Mouse (Mus musculus): Measurements from ENCODE around the gene Gm42878. TPM values are rescaled to one million over a fixed set of nuclear protein-coding genes. Genes with fewer than 3 reads are reported as not detected.

Gm42878 gene
- polyA plus RNA-seq, 1 experiment from 2014 or later = not detected

- H3K4me3 ChIP-seq (ENCODE audit: low read length) = no peak overlapping the region
- no peak overlapping the region for H3K9ac ChIP-seq (ENCODE audit: low read length)
- peaks cover 12% of the 10 kb centered on the region for H3K4me1 ChIP-seq (replicated peaks; ENCODE audit: control insufficient read depth, insufficient read depth, low read length)
- WGBS = 76% methylated on average over 7 of the region's 7 CpGs
- no peak overlapping the region for H3K4me2 ChIP-seq (ENCODE audit: low read depth, low read length)
- peaks cover 2% of the 10 kb centered on the region; the same call in 1 of the 2 replicates for H3K36me3 ChIP-seq (ENCODE audit: control insufficient read depth, insufficient read depth, low read length)
- H3K27me3 ChIP-seq (ENCODE audit: control insufficient read depth, insufficient read depth, low read depth, low read length) = no peaks in the 10 kb centered on the region
- no peaks in the 10 kb centered on the region for H3K9me3 ChIP-seq (ENCODE audit: control insufficient read depth, low read length)
- H3K27ac ChIP-seq (ENCODE audit: low read length) = no peak overlapping the region
- ATAC-seq (ENCODE audit: low read depth) = no peak
Observed at GRCm38 (mm10) chr5:121541235-121541634, 4.0 kb downstream of the Gm42878 start.

GRCm38 (mm10) chr5:121540066-121540465 is 5.2 kb downstream of the Gm42878 start:
- H3K27ac ChIP-seq (ENCODE audit: low read length) = no peak overlapping the region
- no peaks in the 10 kb centered on the region for H3K9me3 ChIP-seq (ENCODE audit: control insufficient read depth, low read length)
- WGBS = 90% methylated on average over 5 of the region's 5 CpGs
- no peak overlapping the region for H3K4me3 ChIP-seq (ENCODE audit: low read length)
- ATAC-seq (ENCODE audit: low read depth) = no peak
- H3K9ac ChIP-seq (ENCODE audit: low read length) = no peak overlapping the region
- peaks cover 11% of the 10 kb centered on the region for H3K36me3 ChIP-seq (ENCODE audit: control insufficient read depth, insufficient read depth, low read length)
- H3K4me2 ChIP-seq (ENCODE audit: low read depth, low read length) = no peak overlapping the region
- H3K4me1 ChIP-seq (replicated peaks; ENCODE audit: control insufficient read depth, insufficient read depth, low read length) = peaks cover 12% of the 10 kb centered on the region
- no peaks in the 10 kb centered on the region for H3K27me3 ChIP-seq (ENCODE audit: control insufficient read depth, insufficient read depth, low read depth, low read length)

- H3K4me3 ChIP-seq (ENCODE audit: low read length) = no peak overlapping the region
- 90% methylated on average over 2 of the region's 2 CpGs for WGBS
- no peak for ATAC-seq (ENCODE audit: low read depth)
- no peak overlapping the region for H3K27ac ChIP-seq (ENCODE audit: low read length)
- peaks cover 29% of the 10 kb centered on the region for H3K36me3 ChIP-seq (ENCODE audit: control insufficient read depth, insufficient read depth, low read length)
- no peaks in the 10 kb centered on the region for H3K27me3 ChIP-seq (ENCODE audit: control insufficient read depth, insufficient read depth, low read depth, low read length)
- no peaks in the 10 kb centered on the region for H3K9me3 ChIP-seq (ENCODE audit: control insufficient read depth, low read length)
- H3K9ac ChIP-seq (ENCODE audit: low read length) = no peak overlapping the region
- H3K4me1 ChIP-seq (replicated peaks; ENCODE audit: control insufficient read depth, insufficient read depth, low read length) = 0 out of 2 replicates have a peak, but pooled peaks cover 1% of the 10 kb centered on the region
- no peak overlapping the region for H3K4me2 ChIP-seq (ENCODE audit: low read depth, low read length)
Observed at GRCm38 (mm10) chr5:121537588-121537987, 7.7 kb downstream of the Gm42878 start.

GRCm38 (mm10) chr5:121536921-121537555 is 8.2 kb downstream of the Gm42878 start:
- Histone ChIP-seq H3K27ac (ENCODE audit: low read length) (no peak overlapping the region), H3K4me2 (ENCODE audit: low read depth, low read length) (no peak overlapping the region), H3K4me3 (ENCODE audit: low read length) (no peak overlapping the region), H3K36me3 (ENCODE audit: control insufficient read depth, insufficient read depth, low read length) (peaks cover 34% of the 10 kb centered on the region), H3K27me3 (ENCODE audit: control insufficient read depth, insufficient read depth, low read depth, low read length) (no peaks in the 10 kb centered on the region), H3K9me3 (ENCODE audit: control insufficient read depth, low read length) (no peaks in the 10 kb centered on the region), H3K9ac (ENCODE audit: low read length) (no peak overlapping the region), H3K4me1 (replicated peaks; ENCODE audit: control insufficient read depth, insufficient read depth, low read length) (no peaks in the 10 kb centered on the region)
- 68% methylated on average over 7 of the region's 7 CpGs for WGBS
- ATAC-seq (ENCODE audit: low read depth) = no peak

- Histone ChIP-seq H3K4me1 (replicated peaks; ENCODE audit: control insufficient read depth, insufficient read depth, low read length) (no peaks in the 10 kb centered on the region), H3K4me2 (ENCODE audit: low read depth, low read length) (no peak overlapping the region), H3K4me3 (ENCODE audit: low read length) (no peak overlapping the region), H3K27ac (ENCODE audit: low read length) (no peak overlapping the region), H3K9ac (ENCODE audit: low read length) (no peak overlapping the region), H3K27me3 (ENCODE audit: control insufficient read depth, insufficient read depth, low read depth, low read length) (no peaks in the 10 kb centered on the region), H3K36me3 (ENCODE audit: control insufficient read depth, insufficient read depth, low read length) (peaks cover 45% of the 10 kb centered on the region), H3K9me3 (ENCODE audit: control insufficient read depth, low read length) (no peaks in the 10 kb centered on the region)
- 89% methylated on average over 3 of the region's 3 CpGs for whole genome bisulfite sequencing
- no peak for ATAC-seq (ENCODE audit: low read depth)
Observed at GRCm38 (mm10) chr5:121535116-121535515, 10.2 kb downstream of the Gm42878 start.

- H3K9me3 ChIP-seq (ENCODE audit: control insufficient read depth, low read length) = no peaks in the 10 kb centered on the region
- no peak for ATAC-seq (ENCODE audit: low read depth)
- no peak overlapping the region for H3K27ac ChIP-seq (ENCODE audit: low read length)
- H3K4me1 ChIP-seq (replicated peaks; ENCODE audit: control insufficient read depth, insufficient read depth, low read length) = no peaks in the 10 kb centered on the region
- 91% methylated on average over 5 of the region's 5 CpGs for WGBS
- peaks cover 48% of the 10 kb centered on the region for H3K36me3 ChIP-seq (ENCODE audit: control insufficient read depth, insufficient read depth, low read length)
- H3K4me3 ChIP-seq (ENCODE audit: low read length) = no peak overlapping the region
- no peaks in the 10 kb centered on the region for H3K27me3 ChIP-seq (ENCODE audit: control insufficient read depth, insufficient read depth, low read depth, low read length)
- no peak overlapping the region for H3K4me2 ChIP-seq (ENCODE audit: low read depth, low read length)
- no peak overlapping the region for H3K9ac ChIP-seq (ENCODE audit: low read length)
Observed at GRCm38 (mm10) chr5:121534521-121534920, 10.8 kb downstream of the Gm42878 start.

- Histone ChIP-seq H3K9me3 (ENCODE audit: control insufficient read depth, low read length) (no peaks in the 10 kb centered on the region), H3K4me1 (replicated peaks; ENCODE audit: control insufficient read depth, insufficient read depth, low read length) (no peaks in the 10 kb centered on the region; the same call in 1 of the 2 replicates), H3K36me3 (ENCODE audit: control insufficient read depth, insufficient read depth, low read length) (peaks cover 55% of the 10 kb centered on the region), H3K27ac (ENCODE audit: low read length) (no peak overlapping the region), H3K27me3 (ENCODE audit: control insufficient read depth, insufficient read depth, low read depth, low read length) (no peaks in the 10 kb centered on the region), H3K4me2 (ENCODE audit: low read depth, low read length) (no peak overlapping the region), H3K9ac (ENCODE audit: low read length) (no peak overlapping the region), H3K4me3 (ENCODE audit: low read length) (no peak overlapping the region)
- ATAC-seq (ENCODE audit: low read depth) = peak; percentile 77
- 43% methylated on average over 8 of the region's 8 CpGs for WGBS
Observed at GRCm38 (mm10) chr5:121526961-121527360, 18.3 kb downstream of the Gm42878 start.

GRCm38 (mm10) chr5:121526526-121526925 is 18.8 kb downstream of the Gm42878 start:
- H3K36me3 ChIP-seq (ENCODE audit: control insufficient read depth, insufficient read depth, low read length) = peaks cover 55% of the 10 kb centered on the region
- WGBS = 71% methylated on average over 7 of the region's 7 CpGs
- no peak overlapping the region for H3K4me3 ChIP-seq (ENCODE audit: low read length)
- no peaks in the 10 kb centered on the region; the same call in 1 of the 2 replicates for H3K4me1 ChIP-seq (replicated peaks; ENCODE audit: control insufficient read depth, insufficient read depth, low read length)
- 0 out of 2 replicates have a peak, but pooled peaks have one; percentile 6 for ATAC-seq (ENCODE audit: low read depth)
- H3K9ac ChIP-seq (ENCODE audit: low read length) = no peak overlapping the region
- no peak overlapping the region for H3K4me2 ChIP-seq (ENCODE audit: low read depth, low read length)
- no peaks in the 10 kb centered on the region for H3K27me3 ChIP-seq (ENCODE audit: control insufficient read depth, insufficient read depth, low read depth, low read length)
- no peak overlapping the region for H3K27ac ChIP-seq (ENCODE audit: low read length)
- H3K9me3 ChIP-seq (ENCODE audit: control insufficient read depth, low read length) = no peaks in the 10 kb centered on the region

GRCm38 (mm10) chr5:121525774-121526450 is 19.4 kb downstream of the Gm42878 start:
- no peak overlapping the region for H3K9ac ChIP-seq (ENCODE audit: low read length)
- no peaks in the 10 kb centered on the region; the same call in 1 of the 2 replicates for H3K4me1 ChIP-seq (replicated peaks; ENCODE audit: control insufficient read depth, insufficient read depth, low read length)
- no peak overlapping the region for H3K27ac ChIP-seq (ENCODE audit: low read length)
- ATAC-seq (ENCODE audit: low read depth) = peak; percentile 80
- H3K9me3 ChIP-seq (ENCODE audit: control insufficient read depth, low read length) = no peaks in the 10 kb centered on the region
- no peak overlapping the region for H3K4me2 ChIP-seq (ENCODE audit: low read depth, low read length)
- no peak overlapping the region for H3K4me3 ChIP-seq (ENCODE audit: low read length)
- peaks cover 53% of the 10 kb centered on the region for H3K36me3 ChIP-seq (ENCODE audit: control insufficient read depth, insufficient read depth, low read length)
- WGBS = 62% methylated on average over 14 of the region's 14 CpGs
- H3K27me3 ChIP-seq (ENCODE audit: control insufficient read depth, insufficient read depth, low read depth, low read length) = no peaks in the 10 kb centered on the region
